Mouse (Mus musculus) lung, postnatal 4 days (tissue): ENCODE results near the gene Plekhm1.

Source experiments
- DNase-seq, 2 experiments: peaks; one replicate each; pipeline ENCODE4 v3.0.0; 2021

Plekhm1 gene

GRCm38 (mm10) chr11:103387870-103388526 lies 24.5 kb downstream of the Plekhm1 start:
- peak in 1 of 2 experiments; percentile 68 for DNase-seq

- DNase-seq, result peak; percentile 55 to 83
Observed at GRCm38 (mm10) chr11:103386827-103387226, 25.7 kb downstream of the Plekhm1 start.

- DNase-seq, result peak; percentile 81 to 85
Observed at GRCm38 (mm10) chr11:103381956-103382613, 30.4 kb downstream of the Plekhm1 start.

- no peak for DNase-seq
Observed at GRCm38 (mm10) chr11:103381505-103381904, 31.0 kb downstream of the Plekhm1 start.

- DNase-seq, result no peak
Observed at GRCm38 (mm10) chr11:103380460-103380859, 32.0 kb downstream of the Plekhm1 start.

GRCm38 (mm10) chr11:103378341-103378740 lies 34.1 kb downstream of the Plekhm1 start:
- no peak for DNase-seq

- no peak for DNase-seq
Observed at GRCm38 (mm10) chr11:103375772-103376171, 36.7 kb downstream of the Plekhm1 start.

- peak in 1 of 2 experiments; percentile 58 for DNase-seq
Observed at GRCm38 (mm10) chr11:103375258-103375657, 37.2 kb downstream of the Plekhm1 start.

- peak in 1 of 2 experiments; percentile 20 for DNase-seq
Observed at GRCm38 (mm10) chr11:103373922-103374321, 38.6 kb downstream of the Plekhm1 start.

- DNase-seq, result no peak
Observed at GRCm38 (mm10) chr11:103372561-103372960, 39.9 kb downstream of the Plekhm1 start.

GRCm38 (mm10) chr11:103372068-103372467 lies 40.4 kb downstream of the Plekhm1 start:
- peak; percentile 61 to 82 for DNase-seq

- DNase-seq, result peak in 1 of 2 experiments; percentile 66
Observed at GRCm38 (mm10) chr11:103371222-103371539, 41.3 kb downstream of the Plekhm1 start.

GRCm38 (mm10) chr11:103370397-103371221 lies 41.9 kb downstream of the Plekhm1 start:
- DNase-seq, result no peak

GRCm38 (mm10) chr11:103365530-103365929 lies 47.0 kb downstream of the Plekhm1 start:
- DNase-seq, result no peak

GRCm38 (mm10) chr11:103365022-103365421 lies 47.5 kb downstream of the Plekhm1 start:
- no peak for DNase-seq

- peak in 1 of 2 experiments; percentile 34 for DNase-seq
Observed at GRCm38 (mm10) chr11:103364335-103364734, 48.2 kb downstream of the Plekhm1 start.

- peak; percentile 87 to 92 for DNase-seq
Observed at GRCm38 (mm10) chr11:103363214-103364148, 49.0 kb downstream of the Plekhm1 start, which contains the start of gene Arhgap27. Gene Arhgap27 (minus strand): TSS chr11:103363692.

- DNase-seq, result peak in 1 of 2 experiments; percentile 54
Observed at GRCm38 (mm10) chr11:103362521-103363181, 49.8 kb downstream of the Plekhm1 start.

GRCm38 (mm10) chr11:103362054-103362432 lies 50.4 kb downstream of the Plekhm1 start:
- DNase-seq, result peak; percentile 65 to 66

- peak; percentile 74 to 84 for DNase-seq
Observed at GRCm38 (mm10) chr11:103361396-103362053, 51.0 kb downstream of the Plekhm1 start.

- no peak for DNase-seq
Observed at GRCm38 (mm10) chr11:103360661-103361081, 51.8 kb downstream of the Plekhm1 start.
